Mouse (Mus musculus) lung, postnatal 0 days (tissue): Measurements from ENCODE around the gene Adh1. TPM values are rescaled to one million over a fixed set of nuclear protein-coding genes. Genes with fewer than 3 reads are reported as not detected.

Experiments used
- ATAC-seq: fragments of 200-750 bp; cut with Nextera tagmentation; 2 replicates; pipeline ENCODE4 v1.8.0; 2017; ENCODE audit warnings: moderate library complexity
- DNase-seq: peaks from one replicate; pipeline ENCODE4 v3.0.0-alpha.2; 2016; ENCODE audit warnings: low spot score
- H3K27ac ChIP-seq: fragments of 300-500 bp; sonication (generic); 2 replicates; pipeline ENCODE4 v1.5.1; 2014; ENCODE audit warnings: antibody characterized with exemption, mild to moderate bottlenecking, low read length, mixed read lengths
- H3K27me3 ChIP-seq: fragments of 300-500 bp; sonication (generic); replicated peaks from 2 replicates; pipeline ENCODE4 v1.6.1; 2014; ENCODE audit warnings: low read length, mixed read lengths; ENCODE audit not compliant: insufficient read depth
- H3K36me3 ChIP-seq: fragments of 300-500 bp; sonication (generic); 2 replicates; pipeline ENCODE4 v1.6.1; 2014; ENCODE audit warnings: low read length, mixed read lengths; ENCODE audit not compliant: insufficient read depth
- H3K4me1 ChIP-seq: fragments of 300-500 bp; sonication (generic); 2 replicates; pipeline ENCODE4 v1.6.1; 2014; ENCODE audit warnings: antibody characterized with exemption, low read depth, low read length, mixed read lengths; ENCODE audit not compliant: insufficient read depth
- H3K4me2 ChIP-seq: fragments of 300-500 bp; sonication (generic); replicated peaks from 2 replicates; pipeline ENCODE4 v1.6.1; 2014; ENCODE audit warnings: low read depth, mild to moderate bottlenecking, low read length, moderate library complexity, mixed read lengths
- H3K4me3 ChIP-seq: fragments of 300-500 bp; sonication (generic); 2 replicates; pipeline ENCODE4 v1.5.1; 2014; ENCODE audit warnings: low read depth, low read length
- H3K9ac ChIP-seq: fragments of 300-500 bp; sonication (generic); replicated peaks from 2 replicates; pipeline ENCODE4 v1.6.1; 2014; ENCODE audit warnings: low read depth, mild to moderate bottlenecking
- H3K9me3 ChIP-seq: fragments of 300-500 bp; sonication (generic); 2 replicates; pipeline ENCODE4 v1.6.1; 2016; ENCODE audit warnings: low read length, mixed read lengths
- CTCF ChIP-seq: IDR thresholded peaks from 2 replicates; pipeline ENCODE4 v1.5.1; 2016; ENCODE audit warnings: antibody characterized with exemption, mild to moderate bottlenecking
- EP300 ChIP-seq: IDR thresholded peaks from 2 replicates; pipeline ENCODE4 v1.6.1; 2016; ENCODE audit warnings: antibody characterized with exemption, mild to moderate bottlenecking, control low read depth
- WGBS: fragments of 180-500 bp; shearing (Covaris S2); extraction: QIAGEN DNeasy Blood & Tissue Kit; methylation state at CpG from one replicate; pipeline ENCODE4 v1.1.7; 2014; 5-methylcytosine and 5-hydroxymethylcytosine counted together
- polyA plus RNA-seq: library from polyadenylated mRNA; unstranded; fragments of >200 nt; fragmentation: Nextera tagmentation; extraction: Ambion mirVana; gene quantifications from 2 replicates; pipeline ENCODE4 v1.2.1, GENCODE M21; 2015

Gene Adh1
- polyA plus RNA-seq, 1 experiment from 2014 or later = 801 TPM

GRCm38 (mm10) chr3:138222511-138222910 is 38.3 kb upstream of the Adh1 start:
- ATAC-seq (no peak), DNase-seq (no peak)
- Histone ChIP-seq H3K4me1 (no peaks in the 10 kb centered on the region), H3K4me3 (no peak overlapping the region), H3K27ac (no peak overlapping the region), H3K9ac (no peak overlapping the region), H3K4me2 (no peak overlapping the region), H3K36me3 (no peaks in the 10 kb centered on the region), H3K9me3 (no peaks in the 10 kb centered on the region), H3K27me3 (no peaks in the 10 kb centered on the region)
- TF ChIP-seq EP300 (no peak), CTCF (no peak)
- 57% methylated on average over 4 of the region's 4 CpGs for WGBS

- no peak overlapping the region for H3K4me3 ChIP-seq
- no peaks in the 10 kb centered on the region for H3K36me3 ChIP-seq
- H3K9me3 ChIP-seq = no peaks in the 10 kb centered on the region
- 49% methylated on average over 5 of the region's 5 CpGs for WGBS
- DNase-seq = peak; percentile 80
- H3K4me2 ChIP-seq = no peak overlapping the region
- H3K4me1 ChIP-seq = no peaks in the 10 kb centered on the region
- no peak overlapping the region for H3K27ac ChIP-seq
- no peak overlapping the region for H3K9ac ChIP-seq
- peak; percentile 65 for ATAC-seq
- no peaks in the 10 kb centered on the region for H3K27me3 ChIP-seq
- no peak for TF ChIP-seq EP300
- peak; percentile 85 for TF ChIP-seq CTCF
Observed at GRCm38 (mm10) chr3:138222952-138223351, 37.8 kb upstream of the Adh1 start.

GRCm38 (mm10) chr3:138224363-138224954 is 36.3 kb upstream of the Adh1 start:
- no peak overlapping the region for H3K4me3 ChIP-seq
- no peaks in the 10 kb centered on the region for H3K27me3 ChIP-seq
- H3K36me3 ChIP-seq = no peaks in the 10 kb centered on the region
- no peaks in the 10 kb centered on the region for H3K4me1 ChIP-seq
- no peak for TF ChIP-seq EP300
- no peak for TF ChIP-seq CTCF
- ATAC-seq (no peak), DNase-seq (no peak)
- no peak overlapping the region for H3K4me2 ChIP-seq
- H3K9ac ChIP-seq = no peak overlapping the region
- WGBS = 83% methylated on average over 13 of the region's 13 CpGs
- no peak overlapping the region for H3K27ac ChIP-seq
- no peaks in the 10 kb centered on the region for H3K9me3 ChIP-seq

DNA sequence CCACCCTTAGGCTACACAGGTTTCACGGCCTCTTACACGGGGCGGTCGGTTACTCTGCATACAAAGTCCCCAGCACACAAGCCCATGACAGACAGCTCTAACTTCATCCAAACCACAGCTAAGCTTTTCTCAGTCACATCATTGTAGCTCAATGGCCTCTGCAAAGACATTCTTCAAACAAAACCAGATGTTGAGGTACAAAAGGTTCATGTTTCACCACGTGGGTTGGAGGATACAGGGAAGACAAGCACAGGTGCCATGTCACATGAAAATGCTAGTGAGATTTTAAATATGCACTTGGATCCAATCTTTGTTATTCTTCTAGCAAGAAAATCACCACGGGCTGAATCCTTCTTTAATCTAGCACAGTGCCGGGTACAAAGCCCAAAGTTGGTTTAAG is 35.5 kb upstream of the Adh1 start:
- H3K9me3 ChIP-seq = no peaks in the 10 kb centered on the region
- H3K4me1 ChIP-seq = no peaks in the 10 kb centered on the region
- DNase-seq (no peak), ATAC-seq (no peak)
- H3K4me2 ChIP-seq = no peak overlapping the region
- H3K27ac ChIP-seq = no peak overlapping the region
- no peaks in the 10 kb centered on the region for H3K27me3 ChIP-seq
- no peaks in the 10 kb centered on the region for H3K36me3 ChIP-seq
- 73% methylated on average over 7 of the region's 7 CpGs for WGBS
- no peak overlapping the region for H3K9ac ChIP-seq
- TF ChIP-seq EP300 (no peak), CTCF (no peak)
- H3K4me3 ChIP-seq = no peak overlapping the region

DNA sequence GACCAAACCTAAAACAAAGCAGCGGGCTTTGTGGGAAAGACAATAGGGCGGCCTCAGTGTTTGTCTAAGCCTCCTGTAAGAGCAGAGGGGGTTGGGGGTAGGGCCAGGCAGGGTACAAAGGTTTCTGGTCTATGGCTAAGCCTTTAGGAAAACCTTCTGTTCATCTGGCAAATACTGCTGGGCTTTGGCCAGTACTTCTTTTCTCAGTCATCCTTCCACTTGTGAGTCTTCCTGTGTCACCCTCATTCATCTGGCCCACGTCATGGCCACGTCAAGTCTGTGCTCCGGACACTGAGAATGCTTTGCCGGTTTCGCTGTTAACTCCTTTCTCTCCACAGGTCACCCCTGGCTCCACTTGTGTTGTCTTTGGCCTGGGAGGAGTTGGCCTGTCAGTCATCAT is 34.9 kb upstream of the Adh1 start:
- H3K9me3 ChIP-seq = no peaks in the 10 kb centered on the region
- no peaks in the 10 kb centered on the region for H3K4me1 ChIP-seq
- H3K4me3 ChIP-seq = no peak overlapping the region
- WGBS = 37% methylated on average over 7 of the region's 7 CpGs
- H3K4me2 ChIP-seq = no peak overlapping the region
- H3K9ac ChIP-seq = no peak overlapping the region
- peak; percentile 11 for DNase-seq
- H3K27me3 ChIP-seq = no peaks in the 10 kb centered on the region
- no peaks in the 10 kb centered on the region for H3K36me3 ChIP-seq
- peak; percentile 25; the same call in 1 of the 2 replicates for ATAC-seq
- H3K27ac ChIP-seq = no peak overlapping the region
- no peak for TF ChIP-seq EP300
- no peak for TF ChIP-seq CTCF

- Histone ChIP-seq H3K9ac (no peak overlapping the region), H3K36me3 (no peaks in the 10 kb centered on the region), H3K4me1 (no peaks in the 10 kb centered on the region), H3K27ac (no peak overlapping the region), H3K27me3 (no peaks in the 10 kb centered on the region), H3K4me3 (no peak overlapping the region), H3K4me2 (no peak overlapping the region), H3K9me3 (no peaks in the 10 kb centered on the region)
- no peak for DNase-seq
- 96% methylated on average over 6 of the region's 6 CpGs for WGBS
- TF ChIP-seq CTCF = no peak
- TF ChIP-seq EP300 = no peak
- ATAC-seq = no peak
Observed at GRCm38 (mm10) chr3:138226476-138226875, 34.3 kb upstream of the Adh1 start.

GRCm38 (mm10) chr3:138227082-138227481 is 33.7 kb upstream of the Adh1 start:
- Histone ChIP-seq H3K9me3 (no peaks in the 10 kb centered on the region), H3K4me1 (no peaks in the 10 kb centered on the region), H3K27me3 (no peaks in the 10 kb centered on the region), H3K9ac (no peak overlapping the region), H3K4me3 (no peak overlapping the region), H3K4me2 (no peak overlapping the region), H3K27ac (no peak overlapping the region), H3K36me3 (no peaks in the 10 kb centered on the region)
- no peak for TF ChIP-seq EP300
- no peak for TF ChIP-seq CTCF
- no peak for DNase-seq
- ATAC-seq = no peak
- 80% methylated on average over 2 of the region's 2 CpGs for WGBS
